Mouse (Mus musculus): ENCODE results near the gene Prss53.

DNA sequence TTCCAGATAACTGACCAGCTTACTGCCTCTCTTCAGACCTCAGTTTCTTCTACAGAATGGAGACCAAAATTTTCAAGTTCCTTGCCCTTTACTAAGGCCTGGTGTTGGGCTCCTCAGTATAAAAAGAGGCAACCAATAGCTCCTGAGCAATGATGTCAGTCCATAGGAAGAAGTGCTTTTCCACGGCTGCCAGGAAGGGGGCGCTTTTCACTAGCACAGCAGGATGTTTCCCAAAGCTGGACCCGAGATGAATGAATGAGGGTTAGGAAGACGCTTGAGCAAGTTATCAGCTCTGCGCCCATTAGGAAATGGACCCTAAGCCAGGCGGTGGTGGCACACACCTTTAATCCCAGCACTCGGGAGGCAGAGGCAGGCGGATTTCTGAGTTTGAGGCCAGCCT, 30.7 kb upstream of the Prss53 start:
- TF ChIP-seq TAL1 (IDR thresholded peaks at IDR 0.05; ENCODE audit: low read length) (no peak), GATA1 (IDR thresholded peaks at IDR 0.05; ENCODE audit: low read length) (no peak)
